Mouse (Mus musculus) spleen, adult 2 months (tissue): ENCODE data around the gene Cic.

Experiments
- CTCF ChIP-seq: fragments of 200-500 bp; IDR thresholded peaks from 2 replicates; pipeline ENCODE4 v1.5.1; 2011; ENCODE audit warnings: mild to moderate bottlenecking, inconsistent platforms; ENCODE audit not compliant: insufficient read depth, insufficient read length, insufficient replicate concordance; ENCODE audit errors: extremely low read depth
- POLR2A ChIP-seq: fragments of 200-500 bp; IDR thresholded peaks from 2 replicates; pipeline ENCODE4 v1.6.1; 2011; ENCODE audit warnings: low read depth, low read length, inconsistent platforms

- no peak for TF ChIP-seq CTCF
- no peak for TF ChIP-seq POLR2A
These were observed 26.4 kb upstream of the Cic start for GRCm38 (mm10) chr7:25241062-25241461.
